Mouse (Mus musculus): ENCODE data around the gene Itpkb. TPM values are rescaled to one million over a fixed set of nuclear protein-coding genes. Genes with fewer than 3 reads are reported as not detected.
"Not testable (repeated sequence)": the region's sequence is repeated elsewhere in the genome, so short reads cannot be mapped to it uniquely, and the experiment has no call there.

The Itpkb gene
- total and polyA plus RNA-seq, 2 experiments from 2014 or later = 5.1 to 24.9 TPM

DNA sequence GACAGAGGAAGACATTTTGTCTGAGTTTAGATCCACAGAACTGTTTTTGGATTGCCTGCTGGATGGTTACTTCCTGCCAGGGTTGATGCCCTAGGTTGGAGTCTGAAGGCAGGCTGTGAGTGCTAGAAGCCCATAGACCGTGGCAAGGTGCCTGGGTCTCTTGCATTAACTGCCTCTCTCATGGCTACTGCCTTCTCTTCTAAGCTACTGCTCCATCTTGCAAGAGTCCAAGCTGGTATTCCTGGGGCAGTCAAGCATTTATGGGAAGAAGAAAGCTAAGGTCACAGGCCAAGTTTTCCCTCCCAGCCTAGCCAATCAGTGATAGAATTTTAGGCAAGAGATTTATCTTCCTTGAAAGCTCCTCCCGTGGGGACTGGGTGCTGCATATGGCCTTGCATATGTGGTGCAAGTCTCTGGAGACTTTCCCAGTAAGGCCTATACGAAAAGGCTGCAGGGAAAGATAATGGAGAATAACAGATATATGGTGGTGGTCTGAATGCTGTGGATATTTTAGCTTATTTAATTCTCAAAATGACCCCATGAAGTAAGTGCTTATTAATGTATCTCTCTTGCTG, 36.8 kb downstream of the Itpkb start:
- H3K27ac ChIP-seq (ENCODE audit: low read depth) = peak overlapping the region; percentile 14; the same call in 1 of the 2 replicates

DNA sequence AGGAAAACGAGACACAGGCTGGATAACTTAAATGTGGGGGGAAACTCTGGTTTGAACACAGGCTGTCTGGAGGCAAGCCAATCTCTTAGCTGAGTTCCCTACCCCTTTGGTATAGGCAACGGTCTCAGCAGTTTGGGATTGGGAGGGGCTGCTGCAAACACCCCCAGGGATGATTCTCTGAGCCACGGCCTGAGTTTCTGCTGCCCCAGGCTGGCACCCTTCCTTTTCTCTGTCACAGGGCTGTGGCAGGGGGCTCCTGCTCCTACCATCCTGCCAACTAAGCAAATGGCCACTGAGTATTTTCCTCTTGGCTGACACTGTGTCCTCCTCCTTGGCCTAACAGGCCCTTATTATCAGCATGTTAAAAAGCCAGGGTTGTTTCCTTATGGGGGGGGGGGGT, 37.3 kb downstream of the Itpkb start:
- Histone ChIP-seq H3K4me2 (ENCODE audit: low read depth, low read length) (no peak overlapping the region), H3K4me1 (ENCODE audit: control insufficient read depth, insufficient read depth) (peaks cover 54% of the 10 kb centered on the region), H3K36me3 (replicated peaks; ENCODE audit: control insufficient read depth, insufficient read depth, low read length) (no peaks in the 10 kb centered on the region), H3K9ac (replicated peaks; ENCODE audit: low read depth, low read length) (no peak overlapping the region), H3K27ac (ENCODE audit: low read depth) (0 out of 2 replicates have a peak overlapping the region, but pooled peaks have one; percentile 17), H3K4me3 (ENCODE audit: low read depth, low read length) (no peak overlapping the region), H3K9me3 (replicated peaks; ENCODE audit: control insufficient read depth, low read length) (no peaks in the 10 kb centered on the region), H3K27me3 (ENCODE audit: control insufficient read depth, insufficient read depth, low read length) (no peaks in the 10 kb centered on the region)
- 59% methylated on average over 3 of the region's 3 CpGs for WGBS
- TF ChIP-seq EP300 (IDR thresholded peaks at IDR 0.05; ENCODE audit: low read depth) = no peak
- no peak for TF ChIP-seq CTCF (IDR thresholded peaks at IDR 0.05; ENCODE audit: low read depth)
- no peak for ATAC-seq (ENCODE audit: insufficient read depth, low read depth)
- DNase-seq (ENCODE audit: low spot score) = no peak

More for the DNA sequence above, 36.8 kb downstream of the Itpkb start:
- 58% methylated on average over 3 of the region's 3 CpGs for WGBS
- no peak overlapping the region for H3K9ac ChIP-seq (replicated peaks; ENCODE audit: low read depth, low read length)
- H3K4me1 ChIP-seq (ENCODE audit: control insufficient read depth, insufficient read depth) = peaks cover 57% of the 10 kb centered on the region
- H3K4me2 ChIP-seq (ENCODE audit: low read depth, low read length) = no peak overlapping the region
- no peak overlapping the region for H3K4me3 ChIP-seq (ENCODE audit: low read depth, low read length)
- ATAC-seq (ENCODE audit: insufficient read depth, low read depth) (no peak), DNase-seq (ENCODE audit: low spot score) (no peak)
- no peaks in the 10 kb centered on the region for H3K36me3 ChIP-seq (replicated peaks; ENCODE audit: control insufficient read depth, insufficient read depth, low read length)
- no peaks in the 10 kb centered on the region for H3K27me3 ChIP-seq (ENCODE audit: control insufficient read depth, insufficient read depth, low read length)
- H3K9me3 ChIP-seq (replicated peaks; ENCODE audit: control insufficient read depth, low read length) = no peaks in the 10 kb centered on the region
- TF ChIP-seq EP300 (IDR thresholded peaks at IDR 0.05; ENCODE audit: low read depth) = no peak
- no peak for TF ChIP-seq CTCF (IDR thresholded peaks at IDR 0.05; ENCODE audit: low read depth)

- TF ChIP-seq EP300 (IDR thresholded peaks at IDR 0.05; ENCODE audit: low read depth) = no peak
- TF ChIP-seq CTCF (IDR thresholded peaks at IDR 0.05; ENCODE audit: low read depth) = no peak
- H3K36me3 ChIP-seq (replicated peaks; ENCODE audit: control insufficient read depth, insufficient read depth, low read length) = no peaks in the 10 kb centered on the region
- no peak overlapping the region for H3K4me3 ChIP-seq (ENCODE audit: low read depth, low read length)
- DNase-seq (ENCODE audit: low spot score) (no peak), ATAC-seq (ENCODE audit: insufficient read depth, low read depth) (no peak)
- no peak overlapping the region for H3K4me2 ChIP-seq (ENCODE audit: low read depth, low read length)
- H3K27me3 ChIP-seq (ENCODE audit: control insufficient read depth, insufficient read depth, low read length) = no peaks in the 10 kb centered on the region
- H3K4me1 ChIP-seq (ENCODE audit: control insufficient read depth, insufficient read depth) = peaks cover 57% of the 10 kb centered on the region
- WGBS = 69% methylated on average over 7 of the region's 7 CpGs
- no peak overlapping the region for H3K9ac ChIP-seq (replicated peaks; ENCODE audit: low read depth, low read length)
- H3K9me3 ChIP-seq (replicated peaks; ENCODE audit: control insufficient read depth, low read length) = no peaks in the 10 kb centered on the region
- 0 out of 2 replicates have a peak overlapping the region, but pooled peaks have one; percentile 17 for H3K27ac ChIP-seq (ENCODE audit: low read depth)
Measured at GRCm38 (mm10) chr1:180368112-180368511, 37.8 kb downstream of the Itpkb start.

- no peaks in the 10 kb centered on the region for H3K9me3 ChIP-seq (replicated peaks; ENCODE audit: control insufficient read depth, low read length)
- TF ChIP-seq CTCF (IDR thresholded peaks at IDR 0.05; ENCODE audit: low read depth) (no peak), EP300 (IDR thresholded peaks at IDR 0.05; ENCODE audit: low read depth) (no peak)
- peaks cover 53% of the 10 kb centered on the region for H3K4me1 ChIP-seq (ENCODE audit: control insufficient read depth, insufficient read depth)
- no peak overlapping the region for H3K9ac ChIP-seq (replicated peaks; ENCODE audit: low read depth, low read length)
- no peak for DNase-seq (ENCODE audit: low spot score)
- H3K4me2 ChIP-seq (ENCODE audit: low read depth, low read length) = no peak overlapping the region
- H3K27ac ChIP-seq (ENCODE audit: low read depth) = no peak overlapping the region
- H3K4me3 ChIP-seq (ENCODE audit: low read depth, low read length) = no peak overlapping the region
- ATAC-seq (ENCODE audit: insufficient read depth, low read depth) = no peak
- H3K36me3 ChIP-seq (replicated peaks; ENCODE audit: control insufficient read depth, insufficient read depth, low read length) = no peaks in the 10 kb centered on the region
- 77% methylated on average over 9 of the region's 9 CpGs for WGBS
- H3K27me3 ChIP-seq (ENCODE audit: control insufficient read depth, insufficient read depth, low read length) = no peaks in the 10 kb centered on the region
Measured at GRCm38 (mm10) chr1:180368646-180369045, 38.4 kb downstream of the Itpkb start.

DNA sequence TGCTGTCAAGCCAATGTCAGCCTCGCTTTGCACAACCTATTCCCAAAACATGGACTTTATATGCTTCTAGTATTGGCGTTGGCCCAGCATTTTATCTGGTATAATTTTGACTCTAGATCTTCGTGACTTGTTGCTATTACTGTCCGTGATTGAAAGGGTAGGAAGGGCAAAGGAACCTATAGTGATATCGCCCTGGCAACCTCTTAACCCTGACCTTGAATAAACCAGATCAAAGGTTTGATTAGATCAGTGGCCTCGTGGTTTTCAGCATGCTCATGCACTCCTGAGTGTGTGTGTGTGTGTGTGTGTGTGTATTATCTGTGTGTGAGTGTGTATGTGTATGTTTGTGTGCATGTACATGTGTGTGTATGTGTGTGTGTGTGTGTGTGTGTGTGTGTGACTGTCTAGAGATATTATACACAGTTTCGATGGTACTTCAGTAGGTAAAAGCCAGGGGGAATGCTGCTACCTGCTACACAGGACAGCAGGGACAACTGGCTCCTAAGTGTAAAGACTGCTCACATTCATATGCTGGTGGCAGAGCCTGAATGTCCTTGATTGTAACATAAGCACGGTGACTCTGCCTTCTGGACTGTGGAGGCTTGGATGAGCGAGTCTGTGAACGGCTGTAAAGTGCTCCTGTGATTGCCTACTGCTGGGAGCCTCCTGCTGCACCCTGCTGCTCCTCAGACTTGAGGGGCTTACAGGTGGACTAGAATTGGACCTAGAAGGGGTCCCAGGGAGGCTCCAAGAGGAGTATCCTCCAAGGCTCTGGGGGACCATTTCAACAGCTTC, 40.8 kb downstream of the Itpkb start:
- no peak overlapping the region for H3K4me3 ChIP-seq (ENCODE audit: low read depth, low read length)
- DNase-seq (ENCODE audit: low spot score) (no peak), ATAC-seq (ENCODE audit: insufficient read depth, low read depth) (no peak)
- WGBS = 59% methylated on average over 10 of the region's 10 CpGs
- no peak for TF ChIP-seq CTCF (IDR thresholded peaks at IDR 0.05; ENCODE audit: low read depth)
- no peak for TF ChIP-seq EP300 (IDR thresholded peaks at IDR 0.05; ENCODE audit: low read depth)
- H3K4me2 ChIP-seq (ENCODE audit: low read depth, low read length) = no peak overlapping the region
- peaks cover 32% of the 10 kb centered on the region for H3K4me1 ChIP-seq (ENCODE audit: control insufficient read depth, insufficient read depth)
- no peaks in the 10 kb centered on the region for H3K36me3 ChIP-seq (replicated peaks; ENCODE audit: control insufficient read depth, insufficient read depth, low read length)
- H3K9ac ChIP-seq (replicated peaks; ENCODE audit: low read depth, low read length) = no peak overlapping the region
- no peaks in the 10 kb centered on the region for H3K27me3 ChIP-seq (ENCODE audit: control insufficient read depth, insufficient read depth, low read length)
- H3K9me3 ChIP-seq (replicated peaks; ENCODE audit: control insufficient read depth, low read length) = no peaks in the 10 kb centered on the region
- no peak overlapping the region for H3K27ac ChIP-seq (ENCODE audit: low read depth)

GRCm38 (mm10) chr1:180372258-180372657, 42.0 kb downstream of the Itpkb start:
- H3K9me3 ChIP-seq (replicated peaks; ENCODE audit: control insufficient read depth, low read length); DNase-seq (ENCODE audit: low spot score); H3K9ac ChIP-seq (replicated peaks; ENCODE audit: low read depth, low read length); H3K4me2 ChIP-seq (ENCODE audit: low read depth, low read length); ATAC-seq (ENCODE audit: insufficient read depth, low read depth); H3K36me3 ChIP-seq (replicated peaks; ENCODE audit: control insufficient read depth, insufficient read depth, low read length); H3K4me3 ChIP-seq (ENCODE audit: low read depth, low read length); H3K27ac ChIP-seq (ENCODE audit: low read depth); H3K27me3 ChIP-seq (ENCODE audit: control insufficient read depth, insufficient read depth, low read length): not testable (repeated sequence)
- 91% methylated on average over 5 of the region's 5 CpGs for WGBS
- H3K4me1 ChIP-seq (ENCODE audit: control insufficient read depth, insufficient read depth) = peaks cover 20% of the 10 kb centered on the region
